Mouse (Mus musculus) spleen, postnatal 10 days (tissue): ENCODE results near the gene Elk4.

Source experiments
- DNase-seq, 2 experiments: peaks; one replicate each; pipeline ENCODE4 v3.0.0; 2021 to 2022; ENCODE audit warnings: low spot score in 2 of 2

Elk4 gene

GRCm38 (mm10) chr1:132007282-132007815, at the start of gene Elk4:
TSS of gene Elk4 (plus strand) at chr1:132007607.
- DNase-seq: peak; percentile 86 to 94

GRCm38 (mm10) chr1:131961004-131961403, 46.4 kb upstream of the Elk4 start:
- no peak for DNase-seq

- no peak for DNase-seq
Observed at GRCm38 (mm10) chr1:131962606-131963084, 44.8 kb upstream of the Elk4 start, which contains the start of gene Slc45a3. TSS of gene Slc45a3 (plus strand) at chr1:131962967.

GRCm38 (mm10) chr1:131963085-131963951, 44.1 kb upstream of the Elk4 start:
- no peak for DNase-seq

GRCm38 (mm10) chr1:131964100-131964499, 43.3 kb upstream of the Elk4 start:
- no peak for DNase-seq

GRCm38 (mm10) chr1:131964580-131964979, 42.8 kb upstream of the Elk4 start:
- DNase-seq: no peak

- no peak for DNase-seq
Observed at GRCm38 (mm10) chr1:131965818-131966217, 41.6 kb upstream of the Elk4 start.

- no peak for DNase-seq
Observed at GRCm38 (mm10) chr1:131967336-131967735, 40.1 kb upstream of the Elk4 start.

- no peak for DNase-seq
Observed at GRCm38 (mm10) chr1:131968556-131968955, 38.9 kb upstream of the Elk4 start.

- DNase-seq: no peak
Observed at GRCm38 (mm10) chr1:131968983-131969382, 38.4 kb upstream of the Elk4 start.

- DNase-seq: no peak
Observed at GRCm38 (mm10) chr1:131969825-131970224, 37.6 kb upstream of the Elk4 start.

GRCm38 (mm10) chr1:131970322-131970660, 37.1 kb upstream of the Elk4 start:
- DNase-seq: no peak

- no peak for DNase-seq
Observed at GRCm38 (mm10) chr1:131970661-131971520, 36.5 kb upstream of the Elk4 start.

GRCm38 (mm10) chr1:131971771-131972497, 35.5 kb upstream of the Elk4 start:
- DNase-seq: no peak

- no peak for DNase-seq
Observed at GRCm38 (mm10) chr1:131972498-131973334, 34.7 kb upstream of the Elk4 start.

GRCm38 (mm10) chr1:131973991-131974390, 33.4 kb upstream of the Elk4 start:
- DNase-seq: no peak

GRCm38 (mm10) chr1:131976886-131977285, 30.5 kb upstream of the Elk4 start:
- no peak for DNase-seq

GRCm38 (mm10) chr1:131980471-131980870, 26.9 kb upstream of the Elk4 start:
- DNase-seq: no peak

GRCm38 (mm10) chr1:131981378-131982013, 25.9 kb upstream of the Elk4 start:
- DNase-seq: peak; percentile 64 to 83

- peak; percentile 76 to 87 for DNase-seq
Observed at GRCm38 (mm10) chr1:131982907-131983306, 24.5 kb upstream of the Elk4 start.
